Mouse (Mus musculus): ENCODE results near the gene Gtpbp1.

Gtpbp1 gene

DNA sequence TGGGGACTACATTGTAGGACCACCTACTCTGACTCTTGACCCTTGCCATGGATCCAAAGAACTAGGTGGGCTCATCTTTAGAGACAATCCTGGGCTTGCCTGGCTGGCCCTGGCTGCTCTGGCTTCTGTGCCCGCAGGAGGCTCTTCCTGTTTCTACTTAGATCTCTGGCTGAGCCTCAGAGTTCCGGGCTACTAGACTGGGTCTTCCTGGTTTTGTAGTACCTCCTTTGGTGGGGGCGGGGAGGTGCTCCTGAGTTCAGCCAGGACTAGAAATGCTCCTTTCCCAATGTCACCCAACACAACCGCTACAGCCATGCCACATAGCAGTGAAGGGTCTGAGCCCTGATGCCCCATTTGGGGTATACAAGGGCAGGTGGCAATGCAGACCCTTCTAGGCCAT is 30.2 kb downstream of the Gtpbp1 start:
- peak in 1 of 2 experiments; percentile 3 for DNase-seq (ENCODE audit: inconsistent age in 2 of 2, low spot score in 1 of 2)

DNA sequence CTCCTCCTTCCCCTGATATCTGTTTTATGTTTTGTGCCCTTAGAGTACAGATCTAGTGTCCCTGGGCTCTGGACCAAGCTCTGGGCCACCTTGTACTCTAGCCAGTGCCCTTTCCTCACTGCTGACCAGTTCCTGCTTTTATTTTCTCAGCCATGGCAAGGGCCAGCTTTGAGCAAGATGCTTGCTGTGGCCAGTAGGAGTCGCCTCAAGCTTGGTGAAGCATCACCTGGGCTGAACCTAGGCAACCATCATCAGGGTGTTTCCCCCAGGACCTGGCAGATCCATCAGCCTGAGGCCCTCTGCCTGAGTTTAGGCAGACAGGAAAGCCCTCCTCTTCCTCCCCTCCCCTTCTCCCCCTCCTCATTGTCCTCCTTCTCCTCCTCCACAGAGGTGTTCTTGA is 32.8 kb downstream of the Gtpbp1 start:
- DNase-seq (ENCODE audit: inconsistent age in 2 of 2, low spot score in 1 of 2) = peak; percentile 45 to 72

DNA sequence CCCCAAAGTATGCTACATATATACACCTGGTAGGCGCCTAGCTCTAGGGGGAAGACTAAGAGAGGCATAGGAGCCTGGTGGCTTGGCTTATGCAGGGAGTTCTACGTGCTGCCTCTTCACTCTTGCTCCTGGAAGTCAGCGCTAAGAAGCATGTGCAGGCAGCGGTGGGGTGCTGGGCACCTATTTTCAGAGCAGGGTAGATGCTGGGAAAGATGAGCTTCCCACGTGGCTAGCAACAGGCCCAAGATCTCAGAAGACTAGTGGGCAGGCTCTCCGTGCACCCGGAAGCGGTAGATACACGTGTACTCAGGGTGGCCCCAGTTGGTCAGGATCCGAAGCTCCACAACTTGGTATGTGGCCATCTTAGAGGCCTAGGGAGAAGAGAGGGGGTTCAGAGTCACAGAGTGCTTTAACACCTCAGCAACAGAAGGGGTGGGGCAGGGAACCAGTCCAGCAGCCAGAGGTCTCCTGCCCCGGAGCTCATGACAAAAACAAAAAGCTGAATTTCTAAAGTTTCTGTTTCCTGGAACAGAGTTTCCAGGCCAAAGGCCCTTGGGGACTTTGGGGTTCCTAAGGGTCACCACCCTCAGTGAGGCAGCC is 34.6 kb downstream of the Gtpbp1 start:
- DNase-seq (ENCODE audit: inconsistent age in 2 of 2, low spot score in 1 of 2) = no peak

DNA sequence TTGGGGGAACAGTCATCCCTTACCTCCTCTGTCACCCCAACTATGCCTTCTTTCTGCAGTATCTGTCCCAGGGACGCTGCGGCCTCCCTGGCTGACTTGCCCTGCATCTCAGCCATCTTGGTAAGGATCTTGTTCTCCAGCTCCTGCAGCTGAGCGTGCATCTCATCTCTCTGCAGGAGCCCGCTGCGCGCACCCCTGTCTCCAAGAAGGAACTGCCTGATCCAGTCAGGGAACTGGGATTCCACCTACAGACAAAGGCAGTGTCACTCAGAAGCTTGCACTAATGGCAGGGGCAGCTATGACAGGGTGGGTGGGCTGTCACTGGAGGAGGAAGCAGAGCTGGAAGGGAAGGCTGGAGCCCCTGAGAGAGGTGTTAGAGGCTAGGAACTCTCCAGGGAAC is 37.2 kb downstream of the Gtpbp1 start:
- no peak for DNase-seq (ENCODE audit: inconsistent age in 2 of 2, low spot score in 1 of 2)

DNA sequence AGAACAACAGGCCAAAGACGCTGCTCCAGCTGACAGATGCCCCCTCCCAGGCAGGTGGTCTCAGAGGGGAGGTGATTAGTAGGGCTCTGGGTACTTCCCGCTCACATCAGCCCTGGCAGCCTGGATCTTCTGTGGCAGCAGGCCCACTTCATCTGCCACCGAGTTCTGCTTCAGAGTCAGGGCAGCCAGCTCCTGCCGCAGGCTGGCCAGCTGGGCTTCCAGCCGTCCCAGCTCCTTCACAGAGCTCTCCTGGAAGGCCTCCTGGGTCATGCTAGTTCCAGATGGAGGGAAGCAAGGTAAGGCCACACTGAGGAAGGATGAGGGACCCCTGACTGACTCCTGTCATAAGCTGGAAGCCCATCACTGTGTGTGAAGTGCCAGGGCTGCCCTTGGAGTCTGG is 37.7 kb downstream of the Gtpbp1 start:
- DNase-seq (ENCODE audit: inconsistent age in 2 of 2, low spot score in 1 of 2) = no peak

DNA sequence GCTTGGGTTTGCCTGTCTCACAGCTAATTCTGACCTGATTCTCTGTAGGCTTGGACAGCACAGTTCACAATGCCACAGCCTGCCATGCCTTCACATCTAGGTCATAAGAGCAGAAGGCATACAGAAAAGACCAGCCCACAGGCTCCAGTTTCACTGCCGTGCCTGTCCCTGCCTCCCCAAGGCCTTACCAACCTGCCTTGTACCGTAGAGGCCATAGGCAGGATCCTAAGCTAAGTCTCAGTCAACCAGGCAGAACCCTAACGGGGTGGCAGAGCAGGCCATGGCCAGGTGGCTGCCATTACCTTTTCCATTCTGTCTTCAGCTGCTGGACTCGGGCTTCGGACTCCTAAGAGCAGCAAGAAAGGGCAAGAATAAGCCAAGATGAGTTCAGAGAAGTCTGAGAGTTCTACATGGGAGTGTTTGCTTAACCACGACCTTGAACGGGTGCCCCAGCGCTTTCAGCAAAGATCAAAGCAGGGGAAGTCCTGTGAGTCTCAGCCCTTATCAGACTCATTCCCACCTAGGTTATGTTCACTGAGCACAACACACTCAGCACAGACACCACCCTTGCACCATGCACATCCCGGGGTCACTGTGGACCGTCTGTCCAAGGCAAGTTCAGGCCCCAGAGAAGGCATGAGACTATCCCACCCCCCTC is 38.2 kb downstream of the Gtpbp1 start:
- DNase-seq (ENCODE audit: inconsistent age in 2 of 2, low spot score in 1 of 2) = peak; percentile 44 to 64

DNA sequence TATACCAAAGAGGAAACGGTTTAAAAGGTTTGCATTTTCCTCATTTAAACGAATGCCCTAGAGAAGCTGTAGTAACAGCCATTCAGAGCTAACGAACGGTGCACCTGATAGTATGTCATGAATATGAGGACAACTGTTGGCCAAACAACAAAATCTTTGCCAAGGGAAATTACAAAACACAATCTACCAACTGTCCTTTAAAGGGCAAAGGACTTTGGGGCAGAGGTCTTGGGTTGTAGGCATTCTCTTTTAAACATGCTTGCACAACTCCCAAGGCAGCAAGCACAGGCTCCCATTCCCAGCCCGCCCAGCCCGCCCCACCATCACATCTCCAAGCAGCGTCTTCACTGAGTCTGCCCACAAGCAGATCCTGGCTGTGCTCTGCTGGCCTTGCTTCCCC is 40.9 kb downstream of the Gtpbp1 start:
- peak in 1 of 2 experiments; percentile 38 for DNase-seq (ENCODE audit: inconsistent age in 2 of 2, low spot score in 1 of 2)

DNA sequence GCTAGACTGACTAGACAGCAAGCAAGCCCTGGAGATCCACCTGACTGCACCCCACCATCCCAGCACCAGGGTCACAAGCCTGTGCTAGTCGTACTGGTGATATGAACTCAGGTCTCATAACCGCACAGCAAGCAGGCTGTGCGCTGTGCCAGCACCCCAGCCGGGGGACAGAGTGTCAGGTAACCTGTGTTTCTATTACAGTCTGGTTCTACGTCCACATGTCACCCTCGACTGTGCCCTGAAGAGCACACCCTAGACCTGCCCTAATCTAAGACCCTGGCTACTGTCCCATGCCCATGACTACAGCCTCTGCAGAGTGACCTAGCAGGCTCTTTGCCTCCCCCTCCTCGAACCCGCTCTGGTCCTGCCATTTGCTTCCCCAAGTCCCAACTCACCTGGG is 42.5 kb downstream of the Gtpbp1 start:
- no peak for DNase-seq (ENCODE audit: inconsistent age in 2 of 2, low spot score in 1 of 2)

DNA sequence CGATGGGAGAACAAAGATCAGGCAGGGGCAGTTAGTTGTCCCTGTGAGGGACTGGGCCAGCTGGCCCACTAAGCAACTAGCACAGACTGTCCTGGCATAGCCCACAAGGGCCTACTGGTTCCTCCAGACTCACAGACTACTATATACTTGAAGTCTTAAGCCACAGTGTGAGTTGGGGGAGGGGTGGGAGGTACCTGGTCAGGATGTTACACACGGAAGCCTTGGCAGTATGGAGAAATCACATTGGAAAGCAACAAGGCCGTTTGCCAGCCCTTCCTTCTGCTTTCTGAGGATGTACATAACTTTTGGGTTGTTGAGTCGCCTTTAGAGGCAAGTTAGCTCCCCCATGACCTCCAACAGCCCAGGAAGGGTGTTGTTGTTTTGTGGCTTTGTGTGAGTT is 43.0 kb downstream of the Gtpbp1 start:
- DNase-seq (ENCODE audit: inconsistent age in 2 of 2, low spot score in 1 of 2) = no peak

DNA sequence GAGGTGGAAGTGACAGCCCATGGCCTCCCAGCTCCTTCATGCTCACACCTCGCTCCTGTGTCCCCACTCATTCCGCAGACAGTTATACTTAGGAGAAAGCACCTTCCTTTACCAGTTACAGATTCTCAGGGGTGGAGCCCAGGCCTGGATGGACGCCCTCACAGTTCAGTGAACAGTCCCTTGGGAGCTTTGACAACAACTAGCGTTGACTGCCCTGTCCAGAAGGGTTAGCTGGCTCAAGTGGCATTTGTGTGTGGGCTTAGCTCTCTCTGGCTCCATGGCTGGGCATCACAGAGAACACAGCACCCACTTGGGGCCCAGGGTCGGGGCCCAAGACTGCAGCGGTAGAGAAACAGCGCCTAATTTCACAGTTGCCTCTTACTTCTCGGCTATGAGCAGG is 43.7 kb downstream of the Gtpbp1 start:
- DNase-seq (ENCODE audit: inconsistent age in 2 of 2, low spot score in 1 of 2) = peak in 1 of 2 experiments; percentile 46

DNA sequence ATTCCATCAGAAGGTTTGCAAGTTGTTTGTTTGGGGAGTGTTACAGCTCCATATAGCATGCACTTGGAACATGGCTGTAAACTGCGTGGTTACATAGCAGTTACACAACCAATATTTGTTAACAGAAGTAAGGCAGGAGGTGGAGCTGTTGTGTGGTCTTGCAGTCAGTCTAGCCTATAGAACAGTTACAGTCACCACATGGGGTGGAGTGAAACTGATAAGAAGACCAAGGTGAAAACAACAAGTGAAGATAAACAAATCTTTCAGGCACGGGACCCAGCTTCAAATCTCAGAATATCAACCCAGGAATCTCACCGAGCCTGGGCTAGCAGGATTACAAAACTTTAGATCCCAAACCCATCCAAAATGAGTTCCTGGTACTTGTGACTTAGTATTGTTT is 50.1 kb downstream of the Gtpbp1 start:
- no peak for DNase-seq (ENCODE audit: inconsistent age in 2 of 2, low spot score in 1 of 2)

DNA sequence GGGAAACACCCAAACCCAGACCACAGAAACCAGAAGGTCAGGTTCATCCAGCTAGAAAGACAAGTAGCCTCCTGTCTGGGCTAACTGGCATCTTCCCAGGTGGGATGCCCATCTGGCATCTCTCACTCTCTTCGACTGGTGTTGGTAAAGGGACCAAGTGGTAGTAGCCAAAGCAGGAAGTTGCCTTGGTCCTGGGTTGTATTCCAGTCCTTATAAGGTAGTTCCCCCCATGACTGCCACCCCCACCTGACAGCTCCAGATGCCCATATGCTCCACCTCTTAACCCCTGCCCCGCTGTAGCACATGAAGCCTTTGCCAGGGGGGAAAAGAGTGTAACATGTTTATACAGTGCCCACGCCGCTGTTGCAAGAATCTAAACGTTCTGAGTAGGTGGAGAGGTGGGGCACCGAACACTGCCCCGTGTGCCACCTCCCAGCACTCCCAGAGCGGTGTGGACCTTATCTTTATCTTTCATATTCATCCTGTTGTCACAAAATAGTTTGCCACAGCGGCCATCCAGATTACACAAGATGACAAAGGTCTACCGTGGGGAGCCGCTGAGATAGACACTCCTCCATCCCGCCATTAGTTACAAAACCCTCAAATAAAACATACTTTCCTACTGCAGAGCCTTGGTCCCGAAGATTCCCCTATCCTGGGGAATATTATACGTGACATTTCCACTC is 50.7 kb downstream of the Gtpbp1 start:
- DNase-seq (ENCODE audit: inconsistent age in 2 of 2, low spot score in 1 of 2) = peak in 1 of 2 experiments; percentile 50

DNA sequence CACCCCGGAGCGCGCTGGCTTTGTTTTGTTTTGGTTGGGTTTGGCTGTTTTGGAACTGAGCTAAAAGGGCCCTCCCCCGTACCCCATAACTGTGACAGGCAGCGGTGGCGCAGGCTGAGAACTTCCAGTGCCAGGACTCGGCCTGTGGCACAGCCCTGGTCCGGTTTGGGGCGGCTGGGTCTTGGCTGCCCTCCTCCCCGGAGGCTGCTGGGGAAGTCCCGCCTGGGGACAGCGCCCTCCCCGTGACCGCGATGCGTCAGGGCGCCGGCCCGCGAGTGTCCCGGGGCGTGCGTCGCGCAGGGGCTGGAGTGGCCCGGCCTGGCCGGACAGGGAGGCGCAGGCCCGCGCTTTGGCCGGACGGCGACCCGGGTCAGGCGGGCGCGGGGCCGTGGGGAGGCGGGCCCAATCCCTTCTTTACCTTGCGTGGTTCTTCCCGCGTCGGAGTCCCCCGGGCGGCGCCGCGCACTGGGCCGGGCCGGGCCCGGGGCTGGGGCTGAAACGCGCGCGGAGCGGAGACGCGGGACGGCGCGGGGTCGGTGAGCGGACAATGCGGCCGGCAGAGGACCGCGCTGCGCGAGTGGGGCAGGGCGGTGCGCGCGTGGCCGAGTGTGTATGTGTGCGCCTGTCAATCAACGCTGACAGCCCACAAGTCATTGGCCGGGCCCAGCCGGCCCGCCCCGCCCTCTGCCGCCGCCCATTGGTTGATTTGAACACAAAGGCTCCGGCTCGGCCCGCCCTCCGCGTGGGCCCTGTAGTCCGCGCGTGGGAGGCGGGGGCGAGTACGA is 51.5 kb downstream of the Gtpbp1 start, which contains the start of gene Sun2:
Sun2 (minus strand) TSS at position 616 of the 785 bp plus-strand sequence.
- DNase-seq (ENCODE audit: inconsistent age in 2 of 2, low spot score in 1 of 2) = peak; percentile 91 to 95

DNA sequence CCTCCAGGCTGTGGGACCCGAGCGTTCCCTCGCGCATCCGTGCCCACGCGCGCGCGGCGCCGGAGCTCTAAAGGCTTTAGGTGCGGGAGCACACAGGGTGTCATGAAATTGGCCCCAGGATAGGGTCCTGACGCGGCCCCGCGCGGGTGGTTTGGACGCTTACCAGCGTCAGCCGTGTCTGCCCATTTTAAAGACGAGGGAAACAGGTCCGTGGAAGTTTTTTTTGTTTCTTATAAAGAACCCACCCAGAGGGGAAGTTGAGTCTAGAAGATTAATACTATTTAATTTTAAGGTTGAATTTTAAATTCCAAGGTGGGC is 52.0 kb downstream of the Gtpbp1 start:
- no peak for DNase-seq (ENCODE audit: inconsistent age in 2 of 2, low spot score in 1 of 2)

DNA sequence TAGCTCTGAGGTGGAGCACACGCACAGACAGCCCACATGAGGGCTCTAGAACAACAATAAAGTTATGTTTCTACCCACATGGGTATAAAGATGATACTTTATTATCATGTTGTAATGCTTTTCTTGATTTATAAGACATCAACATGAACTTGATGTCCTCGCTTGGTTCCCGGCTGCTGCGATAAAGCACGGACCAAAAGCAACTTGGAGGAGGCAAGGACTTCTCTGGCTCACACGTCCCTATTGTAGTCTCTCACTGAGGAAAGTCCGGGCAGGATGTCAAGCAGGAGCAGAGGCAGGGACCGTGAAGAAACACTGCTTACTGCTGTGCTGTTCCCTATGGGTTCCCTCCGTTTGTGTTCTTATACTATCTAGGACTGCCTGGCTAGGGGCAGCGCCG is 53.4 kb downstream of the Gtpbp1 start:
- DNase-seq (ENCODE audit: inconsistent age in 2 of 2, low spot score in 1 of 2) = no peak

DNA sequence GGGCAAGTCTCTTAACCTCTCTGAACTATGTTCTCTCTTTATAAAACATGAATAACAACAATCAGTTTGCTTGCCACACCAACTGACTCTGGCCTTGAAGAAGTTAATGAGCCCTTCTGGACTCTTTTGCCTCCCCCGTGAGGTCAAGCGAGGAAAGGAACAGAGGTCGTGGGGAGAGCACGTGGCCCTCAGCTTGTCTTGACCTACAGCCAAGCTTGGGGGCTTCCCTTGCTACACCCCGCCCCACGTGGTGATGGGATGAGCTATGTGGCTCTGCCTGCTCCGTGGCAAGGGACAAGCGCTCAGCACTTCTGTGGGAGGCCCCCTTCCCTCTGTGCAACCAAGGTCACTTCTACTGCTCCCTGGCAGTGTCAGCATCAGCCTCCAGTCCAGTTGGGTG is 54.1 kb downstream of the Gtpbp1 start:
- no peak for DNase-seq (ENCODE audit: inconsistent age in 2 of 2, low spot score in 1 of 2)

DNA sequence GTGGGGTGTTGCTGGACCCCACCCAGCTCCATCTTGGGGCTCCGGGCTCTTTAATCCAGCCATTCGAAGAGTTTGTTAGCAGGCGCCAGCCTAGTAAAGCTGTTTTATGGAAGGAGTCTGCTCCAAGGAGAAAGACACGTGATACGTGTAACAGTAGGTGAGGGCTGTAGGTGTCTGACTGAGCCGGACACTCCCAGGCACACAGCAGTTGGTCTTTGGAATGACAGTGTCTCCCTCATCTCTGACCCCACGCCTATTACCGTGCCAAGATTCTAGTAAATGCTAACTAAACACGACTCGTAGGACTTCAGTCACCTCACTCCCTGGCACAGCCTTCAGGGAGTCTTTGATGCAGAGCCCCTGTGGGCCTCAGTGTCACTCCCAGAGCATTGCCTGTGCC is 54.7 kb downstream of the Gtpbp1 start:
- DNase-seq (ENCODE audit: inconsistent age in 2 of 2, low spot score in 1 of 2) = no peak

DNA sequence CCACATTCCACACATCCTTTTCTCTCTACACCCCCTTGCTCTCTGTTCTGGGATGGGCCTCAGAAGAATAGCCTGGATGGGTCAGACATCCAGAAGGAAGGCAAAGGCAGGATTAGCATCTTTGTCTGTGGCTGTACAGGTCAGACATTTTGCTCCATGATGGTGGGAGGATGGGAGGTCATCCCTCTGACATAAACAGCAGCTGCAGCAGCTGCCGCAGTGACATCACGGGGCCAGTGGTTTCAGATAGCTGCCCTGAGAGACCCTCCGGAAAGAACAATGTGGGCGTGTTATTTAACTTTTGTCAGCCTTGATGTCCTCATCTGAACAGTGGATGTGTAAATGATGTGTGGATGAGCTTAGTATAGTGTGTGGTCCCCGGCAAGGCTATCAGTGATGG is 55.2 kb downstream of the Gtpbp1 start:
- no peak for DNase-seq (ENCODE audit: inconsistent age in 2 of 2, low spot score in 1 of 2)

DNA sequence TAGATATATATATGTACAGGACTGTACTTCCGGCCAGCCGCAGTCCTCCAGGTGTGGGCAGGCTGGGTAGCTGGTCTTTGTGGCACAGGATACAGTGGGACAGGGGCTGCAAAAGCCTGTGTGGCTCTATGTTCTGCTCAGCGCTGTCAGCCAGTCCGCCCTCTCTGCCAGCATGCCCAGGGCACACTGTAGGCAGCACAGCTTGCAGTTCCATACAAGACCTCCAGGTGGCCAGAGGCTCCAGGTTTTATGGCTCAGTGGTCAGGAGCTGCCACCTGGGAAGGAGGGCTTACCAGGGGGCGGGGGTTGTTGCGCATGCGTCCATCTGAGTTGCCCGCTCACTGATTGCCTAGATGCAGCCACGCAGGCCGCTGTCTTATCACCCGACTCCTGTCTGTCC is 57.4 kb downstream of the Gtpbp1 start:
- DNase-seq (ENCODE audit: inconsistent age in 2 of 2, low spot score in 1 of 2) = no peak

DNA sequence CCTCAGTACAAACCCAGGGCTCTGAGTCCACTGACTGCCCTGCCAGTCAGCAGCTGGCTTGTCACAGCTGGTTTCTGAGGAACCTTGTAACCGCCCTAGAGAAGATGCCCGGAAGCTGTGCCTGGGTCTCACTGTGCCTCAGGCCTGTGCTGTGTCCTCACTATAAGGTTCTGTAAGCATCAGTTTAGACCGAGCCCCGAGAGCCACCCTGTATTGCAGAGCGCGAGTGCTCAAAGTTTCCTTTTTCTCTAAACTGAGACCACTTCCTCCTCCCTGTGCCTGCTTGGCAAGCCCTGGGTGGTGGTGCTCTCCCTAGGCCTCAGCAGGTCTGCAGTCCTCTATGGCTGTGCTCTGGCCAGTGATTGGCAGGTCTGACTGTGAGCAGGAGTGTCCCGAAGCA is 58.5 kb downstream of the Gtpbp1 start:
- no peak for DNase-seq (ENCODE audit: inconsistent age in 2 of 2, low spot score in 1 of 2)

DNA sequence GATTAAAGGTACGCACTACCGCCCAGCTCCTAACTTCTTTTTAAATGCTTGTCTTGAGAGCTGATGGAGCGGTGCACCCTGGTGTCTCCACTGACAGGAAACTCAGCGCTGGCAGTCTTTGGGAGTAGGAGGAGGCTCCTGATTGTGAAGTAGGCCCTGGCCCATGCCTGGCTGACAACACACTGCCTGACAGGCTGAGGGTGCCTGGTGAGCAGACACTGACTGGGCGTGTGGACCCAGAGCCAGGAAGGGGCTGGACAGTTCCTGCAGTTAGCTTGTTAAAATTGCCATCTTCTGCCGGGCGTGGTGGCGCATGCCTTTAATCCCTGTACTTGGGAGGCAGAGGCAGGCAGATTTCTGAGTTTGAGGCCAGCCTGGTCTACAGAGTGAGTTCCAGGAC is 59.6 kb downstream of the Gtpbp1 start:
- no peak for DNase-seq (ENCODE audit: inconsistent age in 2 of 2, low spot score in 1 of 2)

DNA sequence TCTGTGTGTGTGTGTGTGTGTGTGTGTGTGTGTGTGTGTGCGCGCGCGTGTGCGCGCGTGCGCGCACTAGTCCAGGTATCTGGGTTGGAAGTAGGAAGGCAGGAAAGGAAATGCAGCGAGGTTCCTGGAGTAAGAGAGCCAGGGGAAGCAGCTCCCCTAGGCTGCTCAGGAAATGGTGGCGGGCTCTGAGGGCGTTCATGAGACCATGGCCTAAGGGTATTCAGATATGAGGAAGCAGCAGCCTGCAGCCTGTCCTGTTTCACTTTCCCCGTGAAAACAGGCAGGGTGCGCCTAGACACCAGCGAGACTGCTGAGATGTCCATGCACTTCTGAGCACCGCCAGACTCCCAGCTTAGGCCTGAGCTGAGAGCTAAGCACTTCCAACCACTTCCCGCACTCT is 61.1 kb downstream of the Gtpbp1 start:
- DNase-seq (ENCODE audit: inconsistent age in 2 of 2, low spot score in 1 of 2) = no peak
